Mouse (Mus musculus): Measurements from ENCODE around the gene Olfr828. TPM values are rescaled to one million over a fixed set of nuclear protein-coding genes. Genes with fewer than 3 reads are reported as not detected.

The Olfr828 gene
- not detected for total RNA-seq (2022)

GRCm38 (mm10) chr9:18819426-18819825 is at the start of gene Olfr828:
TSS of gene Olfr828 (minus strand) at chr9:18819526.
- no peak for DNase-seq (ENCODE audit: low spot score)

GRCm38 (mm10) chr9:18854633-18855032 is 35.3 kb upstream of the Olfr828 start, which contains the start of gene Olfr829:
TSS of gene Olfr829 (plus strand) at chr9:18854933.
- DNase-seq (ENCODE audit: low spot score) = no peak

- DNase-seq (ENCODE audit: low spot score) = no peak
These were observed 34.0 kb downstream of the Olfr828 start for GRCm38 (mm10) chr9:18785316-18785715.

GRCm38 (mm10) chr9:18779476-18779875 is 39.9 kb downstream of the Olfr828 start:
- DNase-seq (ENCODE audit: low spot score) = no peak

GRCm38 (mm10) chr9:18778981-18779380 is 40.3 kb downstream of the Olfr828 start:
- DNase-seq (ENCODE audit: low spot score) = no peak

Other genes with a start within 250 kb of the Olfr828 start
- 10 to 100 TPM in 1 of 4 experiments, 1 to 10 TPM in 3; 6.3 to 11.5 (median 9.4) TPM for gene Muc16, start 145.0 kb downstream of the Olfr828 start, total RNA-seq (2022)
- gene Olfr24, start 55.5 kb downstream of the Olfr828 start, total RNA-seq (2022) = not detected
- not detected for gene Olfr829, start 35.4 kb upstream of the Olfr828 start, total RNA-seq (2022)
- not detected for gene Olfr830, start 55.2 kb upstream of the Olfr828 start, total RNA-seq (2022)
- gene Olfr832, start 117.6 kb upstream of the Olfr828 start, total RNA-seq (2022) = not detected
- gene Olfr834, start 168.5 kb upstream of the Olfr828 start, total RNA-seq (2022) = not detected
- not detected for gene Olfr835, start 213.2 kb upstream of the Olfr828 start, total RNA-seq (2022)

Measured in heart, adult 8-10 months (tissue).